Mouse (Mus musculus) heart, adult 2 months (tissue): Measurements from ENCODE around the gene 2410004B18Rik.

Source experiments
- CTCF ChIP-seq: fragments of 200-600 bp; IDR thresholded peaks from 2 replicates; pipeline ENCODE4 v1.8.1; 2022; ENCODE audit warnings: antibody characterized with exemption, mild to moderate bottlenecking, moderate library complexity
- EP300 ChIP-seq: fragments of 200-500 bp; IDR thresholded peaks from 2 replicates; pipeline ENCODE4 v1.6.1; 2011; ENCODE audit warnings: low read depth, low read length, control low read depth; ENCODE audit not compliant: insufficient read depth
- POLR2A ChIP-seq: fragments of 200-500 bp; IDR thresholded peaks from 2 replicates; pipeline ENCODE4 v1.6.1; 2011; ENCODE audit warnings: mild to moderate bottlenecking, low read depth, low read length, control low read depth; ENCODE audit not compliant: insufficient read depth

DNA sequence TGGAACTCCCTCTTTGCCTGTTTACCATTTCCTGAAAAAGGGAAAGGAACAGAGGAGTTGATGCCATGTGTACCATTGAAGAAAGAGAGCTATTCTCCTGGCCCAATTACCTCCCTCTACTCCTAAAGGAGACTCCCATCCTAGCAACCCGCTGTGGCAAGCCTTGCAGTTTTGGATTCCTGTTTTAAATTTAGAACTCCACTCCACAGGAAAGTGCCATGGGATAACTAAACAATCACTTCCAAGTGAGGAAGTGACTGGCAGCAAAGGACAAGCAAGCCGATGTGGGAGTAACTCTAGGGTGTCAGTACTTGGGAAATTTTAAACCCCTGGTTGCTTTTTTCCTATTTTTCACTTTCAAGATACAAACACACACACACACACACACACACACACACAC, 8.8 kb downstream of the 2410004B18Rik start:
- no peak for TF ChIP-seq POLR2A
- TF ChIP-seq CTCF: no peak
- no peak for TF ChIP-seq EP300
